Mouse (Mus musculus): ENCODE measurements around the gene Hbs1l.

Gene Hbs1l

DNA sequence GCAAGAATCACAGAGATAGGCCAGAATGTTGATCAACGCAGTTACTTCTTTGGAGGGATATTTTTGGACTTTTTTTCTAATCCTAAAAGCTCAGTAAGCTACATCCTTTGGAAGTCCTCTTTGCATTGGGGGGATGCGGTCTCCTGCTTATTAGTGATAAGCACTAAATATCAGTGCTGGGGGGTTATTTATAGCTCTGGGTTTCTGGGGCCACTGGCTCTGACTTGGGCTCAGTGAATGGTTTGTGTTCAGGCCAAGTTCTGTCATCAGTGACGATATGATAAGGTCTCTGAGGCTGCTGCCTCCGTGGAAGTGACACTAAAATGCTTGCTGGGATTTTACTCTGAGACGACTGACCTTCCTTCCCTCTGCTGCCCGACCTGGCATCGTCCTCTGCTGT is 104.3 kb downstream of the Hbs1l start:
- in situ Hi-C loops (cut with MboI, MseI): no loop called here

DNA sequence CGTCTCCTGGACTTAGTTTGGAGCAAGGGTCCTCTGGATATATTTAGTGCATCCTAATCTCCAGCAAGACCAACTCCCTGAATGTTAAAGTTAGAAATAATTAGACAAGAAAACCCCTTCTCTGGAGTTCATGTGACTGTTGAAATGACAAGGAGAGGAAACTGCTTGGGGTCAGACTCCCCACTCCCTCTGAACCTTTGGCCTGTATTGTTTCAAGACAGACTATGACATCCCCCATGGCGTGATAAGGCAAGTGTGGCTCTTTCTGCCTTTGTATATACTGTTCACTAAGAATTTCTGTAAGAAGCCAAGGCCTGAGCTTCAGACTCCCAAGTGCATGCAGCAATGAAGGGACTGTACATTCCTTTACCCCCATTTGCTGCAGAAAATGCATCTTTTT is 104.7 kb downstream of the Hbs1l start:
- in situ Hi-C loops (cut with MboI, MseI): no loop called here

DNA sequence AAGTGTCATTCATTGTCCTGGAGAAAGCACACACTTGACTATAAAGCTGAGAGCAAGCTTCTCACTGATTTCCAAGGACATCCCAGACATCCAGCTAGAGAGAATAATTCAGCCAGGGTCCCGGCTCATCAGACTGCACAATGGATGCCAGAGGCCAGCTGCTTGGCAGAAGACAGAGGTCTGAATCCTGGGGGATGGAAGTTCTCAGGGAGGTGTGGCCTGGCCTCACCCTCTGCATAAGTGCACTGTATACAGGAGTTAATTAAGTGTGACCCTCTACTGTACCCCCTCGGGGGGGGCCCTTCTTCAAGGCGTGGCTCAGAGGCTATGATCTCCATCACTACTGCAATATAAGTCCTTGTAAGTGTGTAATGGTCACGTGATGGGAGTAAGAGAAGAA is 105.5 kb downstream of the Hbs1l start:
- in situ Hi-C loops (cut with MboI, MseI): no loop called here

DNA sequence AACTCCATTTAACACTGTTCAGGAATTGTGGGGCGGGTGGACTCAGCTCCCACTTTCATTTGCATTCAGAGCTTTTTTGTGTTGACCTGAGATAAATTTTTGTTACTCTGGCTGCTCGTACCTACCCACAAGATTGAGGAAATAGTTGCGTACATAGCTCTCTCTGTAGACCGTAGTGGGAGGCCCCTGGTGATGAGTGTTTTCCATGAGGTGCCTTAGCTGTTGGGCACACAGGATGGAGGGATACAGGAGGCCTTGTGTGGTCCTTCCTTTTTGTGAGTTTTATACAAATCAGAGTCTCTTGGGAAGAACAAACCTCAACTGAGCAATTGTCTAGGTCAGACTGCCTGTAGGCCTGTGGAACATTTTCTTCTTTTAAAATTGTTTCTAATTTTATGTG is 109.0 kb downstream of the Hbs1l start:
- in situ Hi-C loops (cut with MboI, MseI): no loop called here

DNA sequence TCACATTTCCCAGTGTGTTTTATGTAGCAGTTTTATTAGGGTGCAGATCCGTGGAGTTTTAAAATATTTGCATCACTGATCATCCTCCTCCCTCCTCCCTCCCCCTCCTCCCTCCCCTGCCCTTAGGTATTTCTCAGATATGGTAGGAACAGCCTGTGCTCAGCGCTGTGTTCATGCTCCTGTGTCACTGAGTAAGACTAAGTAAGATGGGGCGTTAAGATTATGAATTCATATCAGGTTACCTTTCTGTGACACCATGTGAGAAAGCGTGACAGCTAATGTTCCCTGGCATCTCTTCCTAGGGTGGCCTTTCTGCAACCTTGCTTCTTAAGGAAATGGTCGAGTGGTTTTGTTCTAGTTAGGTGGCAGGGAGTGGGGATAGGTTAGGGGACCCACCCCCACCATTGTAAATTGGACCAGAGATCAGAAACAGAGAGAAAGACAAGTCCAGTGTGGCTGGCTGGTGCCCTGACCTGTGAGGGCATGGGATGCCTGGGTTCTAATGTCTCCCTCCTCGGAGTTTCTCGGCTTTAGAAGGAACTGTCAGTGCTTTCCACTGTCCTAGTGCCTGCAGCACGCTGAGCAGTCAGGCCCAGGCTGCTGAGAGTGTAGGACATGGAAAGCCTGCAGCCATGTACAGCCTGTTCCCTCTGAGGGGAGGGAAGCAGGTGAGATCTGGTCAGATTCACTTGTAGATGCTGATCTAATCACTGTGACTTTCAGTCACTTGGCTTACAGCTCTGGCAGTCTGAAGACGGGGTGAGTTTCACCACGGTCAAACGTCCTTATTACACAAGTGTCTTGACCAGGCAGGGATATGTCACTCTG is 110.1 kb downstream of the Hbs1l start:
- in situ Hi-C loops (cut with MboI, MseI): no loop called here

DNA sequence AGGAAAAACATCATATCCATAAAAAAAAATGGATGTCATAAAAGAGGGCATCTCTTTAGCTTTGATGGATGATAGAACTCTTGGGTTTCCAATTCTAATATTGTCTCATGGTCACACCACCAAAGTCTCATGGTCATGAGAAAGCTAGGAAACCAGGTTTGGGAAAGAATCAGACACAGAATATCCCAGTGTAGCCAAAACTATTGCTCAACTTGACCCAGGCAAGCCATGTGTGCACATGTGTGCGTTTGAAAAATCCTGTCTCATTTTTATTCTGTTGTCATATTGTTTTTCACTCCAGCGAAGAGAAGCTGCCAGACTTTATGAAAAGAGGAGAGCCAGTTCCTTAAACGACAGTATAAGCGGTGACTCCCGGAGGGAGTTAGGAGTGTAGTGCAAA is 114.9 kb downstream of the Hbs1l start:
- in situ Hi-C loops (cut with MboI, MseI): no loop called here

DNA sequence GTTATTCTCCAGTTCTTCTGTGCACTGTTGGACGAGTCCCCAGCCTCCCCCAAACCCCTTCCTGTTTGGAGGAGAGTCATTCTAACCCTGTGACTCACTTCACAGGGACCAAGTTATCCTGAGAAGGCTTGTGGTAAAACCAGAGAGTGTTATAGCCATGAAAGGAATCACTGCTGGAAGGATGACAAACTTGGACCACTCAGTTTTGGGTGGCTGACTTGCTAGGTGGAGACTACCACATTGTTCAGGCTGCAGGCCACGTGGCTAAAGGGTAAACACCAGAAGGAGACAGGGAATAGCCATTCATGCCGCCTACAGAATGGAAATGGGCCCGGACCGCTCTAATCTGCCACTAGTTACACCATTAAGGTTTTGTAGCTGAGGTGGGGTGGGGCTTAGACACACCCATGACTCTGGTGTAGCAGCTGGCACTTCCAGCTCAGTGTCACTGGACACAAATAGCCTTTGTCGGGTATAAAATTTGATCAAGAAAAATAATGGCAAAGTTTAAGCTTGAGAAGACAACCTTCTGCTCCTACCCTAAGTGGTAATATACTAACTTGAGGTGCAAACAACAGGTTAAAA is 115.9 kb downstream of the Hbs1l start:
- in situ Hi-C loops (cut with MboI, MseI): no loop called here

DNA sequence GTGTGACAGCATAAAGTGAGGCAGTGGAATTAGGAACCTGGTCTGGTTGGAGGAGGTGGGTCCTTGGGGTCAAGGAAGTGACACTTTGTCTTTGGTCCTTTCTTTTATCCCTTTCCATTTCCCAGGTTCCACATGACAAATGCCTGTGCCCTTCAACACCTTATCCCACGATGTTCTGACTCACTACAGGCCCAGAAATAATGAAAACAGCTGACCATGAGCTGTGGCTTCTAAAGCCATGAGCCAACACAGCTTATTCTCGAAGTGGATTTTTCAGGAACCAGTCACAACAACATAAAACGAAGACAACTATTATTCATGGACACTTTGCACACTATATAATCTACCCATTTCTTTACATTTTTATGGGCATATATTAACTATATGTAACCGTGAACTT is 119.3 kb downstream of the Hbs1l start:
- in situ Hi-C loops (cut with MboI, MseI): no loop called here

DNA sequence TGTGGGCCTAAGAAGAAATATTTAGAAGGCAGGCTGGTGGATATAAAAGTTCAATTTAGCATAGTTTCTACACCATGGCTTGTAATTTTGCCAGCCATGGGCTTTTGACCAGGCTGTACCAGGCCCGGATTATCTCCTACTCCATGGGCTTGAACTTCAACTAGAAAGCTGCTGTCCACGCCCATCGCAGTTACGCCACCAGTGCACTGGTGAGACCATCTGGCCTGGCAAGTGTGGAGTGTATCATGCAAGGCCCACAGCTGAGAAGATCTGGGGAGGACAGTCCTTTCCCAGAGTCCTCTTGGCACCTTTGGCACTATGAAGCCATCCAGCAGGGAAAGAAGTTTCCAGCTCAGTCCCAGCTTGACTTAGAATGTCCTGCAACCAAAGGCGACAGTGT is 120.4 kb downstream of the Hbs1l start:
- in situ Hi-C loops (cut with MboI, MseI): no loop called here
